Mouse (Mus musculus) spleen, postnatal 10 days (tissue): ENCODE data around the gene Clasp1.
A peak's percentile ranks its signal among the peaks of the same experiment; 100 is the strongest.

Experiments used
- DNase-seq, 2 experiments: peaks; one replicate each; pipeline ENCODE4 v3.0.0; 2021 to 2022; ENCODE audit warnings: low spot score in 2 of 2

Clasp1 gene

GRCm38 (mm10) chr1:118388757-118389453, at the start of gene Clasp1:
TSS of gene Clasp1 (plus strand) at chr1:118389058.
- DNase-seq, result peak; percentile 89 to 96

GRCm38 (mm10) chr1:118343649-118344435, 45.0 kb upstream of the Clasp1 start:
- no peak for DNase-seq

- no peak for DNase-seq
These were observed 38.9 kb upstream of the Clasp1 start for GRCm38 (mm10) chr1:118349922-118350321.

- no peak for DNase-seq
These were observed 29.6 kb upstream of the Clasp1 start for GRCm38 (mm10) chr1:118359071-118359761.

GRCm38 (mm10) chr1:118367970-118368369, 20.9 kb upstream of the Clasp1 start:
- peak in 1 of 2 experiments; percentile 15 for DNase-seq

GRCm38 (mm10) chr1:118368721-118369461, 20.0 kb upstream of the Clasp1 start:
- no peak for DNase-seq

GRCm38 (mm10) chr1:118377784-118378183, 11.1 kb upstream of the Clasp1 start:
- no peak for DNase-seq

- peak in 1 of 2 experiments; percentile 19 for DNase-seq
These were observed 8.6 kb upstream of the Clasp1 start for GRCm38 (mm10) chr1:118380105-118380786.

GRCm38 (mm10) chr1:118388127-118388756, 616 bp upstream of the Clasp1 start:
- DNase-seq, result peak in 1 of 2 experiments; percentile 79

GRCm38 (mm10) chr1:118389454-118390265, 802 bp downstream of the Clasp1 start:
- DNase-seq, result peak; percentile 65 to 72

GRCm38 (mm10) chr1:118390266-118390660, 1.4 kb downstream of the Clasp1 start:
- no peak for DNase-seq

GRCm38 (mm10) chr1:118390871-118391387, 2.1 kb downstream of the Clasp1 start:
- DNase-seq, result no peak

GRCm38 (mm10) chr1:118392246-118392645, 3.4 kb downstream of the Clasp1 start:
- no peak for DNase-seq

GRCm38 (mm10) chr1:118393916-118394315, 5.1 kb downstream of the Clasp1 start:
- DNase-seq, result no peak

- no peak for DNase-seq
These were observed 9.0 kb downstream of the Clasp1 start for GRCm38 (mm10) chr1:118397866-118398265.

GRCm38 (mm10) chr1:118398567-118398966, 9.7 kb downstream of the Clasp1 start:
- DNase-seq, result peak in 1 of 2 experiments; percentile 55

GRCm38 (mm10) chr1:118399625-118400310, 10.9 kb downstream of the Clasp1 start:
- no peak for DNase-seq

- DNase-seq, result no peak
These were observed 13.1 kb downstream of the Clasp1 start for GRCm38 (mm10) chr1:118401991-118402390.

GRCm38 (mm10) chr1:118402556-118402955, 13.7 kb downstream of the Clasp1 start:
- no peak for DNase-seq
